Mouse (Mus musculus) inflammation-experienced regulatory T-cells, adult 6 months (primary cell): ENCODE results near the gene Ano1. TPM values are rescaled to one million over a fixed set of nuclear protein-coding genes. Genes with fewer than 3 reads are reported as not detected.
A peak's percentile ranks its signal among the peaks of the same experiment; 100 is the strongest.

Source experiments
- ATAC-seq: one replicate; pipeline ENCODE4 v1.8.0; 2017
- polyA plus RNA-seq, 3 experiments: library from polyadenylated mRNA; unstranded; fragments of 100-300 nt; shearing (Covaris generic); gene quantifications; one replicate each; pipeline ENCODE4 v1.2.1; 2017

Ano1 gene
- polyA plus RNA-seq, 3 experiments from 2014 or later = not detected

DNA sequence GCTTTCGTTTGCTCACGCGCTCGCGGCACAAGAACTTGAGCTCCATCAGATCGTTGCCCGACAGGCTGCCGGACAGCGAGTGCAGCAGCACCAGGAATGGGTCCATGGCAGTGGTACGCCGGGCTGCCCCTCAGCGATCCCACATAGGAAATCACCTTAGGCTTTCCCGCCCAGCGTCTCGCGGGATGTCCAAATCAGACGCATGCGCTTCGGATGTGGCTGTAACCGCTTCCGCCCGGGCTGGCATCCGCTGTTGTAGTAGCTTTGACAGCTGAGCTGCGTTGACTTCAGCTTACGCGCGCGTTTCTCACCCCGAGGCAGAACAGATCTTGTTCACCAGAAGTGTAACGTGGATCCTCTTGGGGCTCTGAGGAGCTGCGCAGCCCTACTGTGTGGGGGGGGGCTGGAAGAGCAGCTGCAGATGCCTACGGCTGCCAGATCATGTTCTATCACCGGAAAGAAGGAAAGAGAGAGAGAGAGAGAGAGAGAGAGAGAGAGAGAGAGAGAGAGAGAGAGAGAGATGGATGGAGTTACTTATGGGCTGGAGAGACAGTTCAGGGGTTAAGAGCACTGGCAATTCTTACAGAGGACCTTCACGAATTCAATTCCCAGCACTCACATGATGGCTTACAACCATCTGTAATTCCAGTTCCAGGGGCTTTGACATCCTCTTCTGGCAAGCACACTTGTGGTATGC is 169.3 kb downstream of the Ano1 start, which contains the start of gene Fadd:
TSS of gene Fadd (minus strand) at position 180 of the 697 bp plus-strand sequence.
- peak; percentile 86 for ATAC-seq

DNA sequence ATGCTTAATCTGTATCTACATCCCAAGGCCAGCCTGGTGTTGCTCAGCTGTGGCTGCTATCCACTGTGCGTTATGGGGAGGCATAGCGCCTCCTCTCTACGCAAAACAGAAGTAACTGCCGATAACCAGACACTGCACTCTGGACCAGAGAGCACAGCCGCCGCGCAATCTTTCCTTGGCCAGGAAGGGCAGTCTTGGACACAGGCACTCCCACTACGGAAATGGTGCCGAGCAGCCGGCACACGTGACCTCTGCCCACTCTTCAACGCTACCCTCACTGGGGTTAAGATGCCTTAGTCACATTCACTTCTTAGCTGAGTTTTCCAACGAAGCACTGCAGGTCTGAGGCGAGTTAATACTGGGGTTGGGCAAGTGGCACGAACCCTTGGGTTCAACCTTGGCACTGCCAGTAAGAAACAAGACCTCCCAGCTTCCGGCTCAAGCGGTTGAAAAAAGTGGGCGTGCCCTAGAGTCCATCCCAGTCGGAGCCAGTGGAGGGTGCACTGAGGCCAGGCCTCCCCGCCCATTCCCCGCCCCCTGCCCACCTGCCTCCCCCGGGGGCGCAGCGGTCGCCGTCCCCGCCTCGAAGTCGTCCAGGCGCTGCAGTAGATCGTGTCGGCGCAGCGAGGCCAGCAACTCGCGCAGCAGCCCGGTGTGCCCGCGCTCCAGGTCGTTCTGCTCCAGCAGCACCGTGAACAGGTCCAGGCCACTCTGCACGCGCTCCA is 170.1 kb downstream of the Ano1 start:
- ATAC-seq = peak; percentile 63

DNA sequence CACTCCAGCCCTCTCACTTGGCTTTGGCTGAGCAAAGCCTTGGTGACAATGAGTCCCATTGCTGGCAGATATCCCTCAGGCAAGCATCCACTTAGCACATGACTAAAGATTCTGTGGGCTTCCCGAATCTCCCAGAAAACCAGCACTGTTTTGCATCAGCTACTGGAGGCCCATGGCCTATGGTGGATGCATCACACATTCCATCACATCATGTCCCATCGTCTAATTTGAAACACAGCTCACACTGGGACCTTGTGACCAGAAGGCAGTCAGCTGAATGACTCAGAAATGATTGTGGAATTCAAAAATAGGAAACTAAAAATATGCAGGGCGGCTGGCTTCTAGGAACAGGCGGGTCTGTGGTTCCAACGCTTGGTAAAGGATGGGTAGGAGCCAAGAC is 173.9 kb downstream of the Ano1 start:
- no peak for ATAC-seq

DNA sequence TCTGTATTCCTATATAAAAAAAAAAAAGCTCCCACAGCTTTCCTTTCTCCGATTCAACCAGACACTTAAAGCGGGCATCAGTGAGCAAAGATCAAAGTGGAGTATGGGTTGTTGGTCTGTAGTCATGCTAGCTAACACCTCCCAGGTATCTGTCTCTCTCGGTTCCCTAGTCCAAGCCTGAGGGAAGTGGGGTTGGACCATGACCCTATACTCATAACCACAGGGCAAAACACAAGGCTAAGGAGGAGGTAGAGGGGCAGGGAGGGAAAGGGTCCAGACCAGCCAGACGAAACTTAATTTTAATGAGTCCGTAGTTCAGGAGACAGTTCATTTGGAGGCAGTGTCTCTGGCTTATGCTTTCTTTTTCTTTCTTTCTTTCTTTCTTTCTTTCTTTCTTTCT is 179.5 kb downstream of the Ano1 start:
- no peak for ATAC-seq

DNA sequence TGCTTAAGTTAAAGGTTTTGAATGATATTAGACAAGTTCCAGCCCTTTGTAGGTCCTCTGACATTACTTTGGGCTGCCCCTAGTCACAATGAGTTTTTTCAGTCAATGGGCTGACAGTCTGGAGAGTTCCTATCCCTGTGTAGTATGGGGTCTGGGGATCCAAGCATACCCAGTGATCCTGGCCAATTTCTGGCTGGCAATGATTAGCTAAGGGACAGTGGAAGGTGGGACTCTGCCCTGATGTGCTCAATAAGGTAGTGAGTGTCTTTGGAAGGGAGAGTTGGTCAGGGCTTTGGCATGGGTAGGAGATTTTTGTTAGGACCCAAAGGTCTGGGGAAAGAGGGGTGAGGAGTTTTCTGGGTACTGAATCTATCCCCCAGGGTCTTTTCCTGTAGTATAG is 180.2 kb downstream of the Ano1 start:
- no peak for ATAC-seq

DNA sequence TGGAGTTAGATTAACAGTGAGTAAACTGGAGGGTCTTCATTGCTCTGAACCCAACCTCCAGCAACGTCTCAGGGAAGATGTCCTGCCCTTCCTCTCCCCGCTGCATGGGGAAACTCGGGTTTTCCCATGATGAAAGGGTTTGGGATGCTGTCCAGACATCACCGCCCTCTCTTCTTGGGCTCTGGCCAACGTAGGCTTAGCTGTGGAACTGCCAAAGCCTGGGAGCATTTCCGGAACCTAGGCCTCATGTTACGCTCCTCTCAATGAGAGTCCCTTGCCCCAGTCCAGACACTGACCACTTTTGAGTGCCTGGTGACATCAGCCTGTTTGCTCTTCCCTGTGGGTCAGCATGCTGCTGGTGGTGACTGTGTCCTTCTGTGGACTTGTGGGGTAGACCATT is 182.3 kb downstream of the Ano1 start:
- no peak for ATAC-seq

DNA sequence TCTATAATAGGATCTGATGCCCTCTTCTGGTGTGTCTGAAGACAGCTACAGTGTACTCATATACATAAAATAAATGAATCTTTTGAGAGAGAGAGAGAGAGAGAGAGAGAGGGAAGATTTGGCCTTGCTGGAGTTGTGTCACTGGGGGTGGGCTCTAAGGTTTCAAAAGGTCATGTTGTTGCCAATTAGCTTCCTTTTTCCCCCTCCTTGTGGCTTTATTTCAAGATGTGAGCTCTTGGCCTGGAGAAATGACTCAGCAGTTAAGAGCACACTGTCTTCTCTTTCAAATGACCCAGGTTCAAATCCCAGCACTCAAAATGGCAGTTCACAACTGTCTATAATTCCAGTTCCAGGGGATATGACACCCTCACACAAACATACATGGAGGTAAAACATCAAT is 183.7 kb downstream of the Ano1 start:
- no peak for ATAC-seq

DNA sequence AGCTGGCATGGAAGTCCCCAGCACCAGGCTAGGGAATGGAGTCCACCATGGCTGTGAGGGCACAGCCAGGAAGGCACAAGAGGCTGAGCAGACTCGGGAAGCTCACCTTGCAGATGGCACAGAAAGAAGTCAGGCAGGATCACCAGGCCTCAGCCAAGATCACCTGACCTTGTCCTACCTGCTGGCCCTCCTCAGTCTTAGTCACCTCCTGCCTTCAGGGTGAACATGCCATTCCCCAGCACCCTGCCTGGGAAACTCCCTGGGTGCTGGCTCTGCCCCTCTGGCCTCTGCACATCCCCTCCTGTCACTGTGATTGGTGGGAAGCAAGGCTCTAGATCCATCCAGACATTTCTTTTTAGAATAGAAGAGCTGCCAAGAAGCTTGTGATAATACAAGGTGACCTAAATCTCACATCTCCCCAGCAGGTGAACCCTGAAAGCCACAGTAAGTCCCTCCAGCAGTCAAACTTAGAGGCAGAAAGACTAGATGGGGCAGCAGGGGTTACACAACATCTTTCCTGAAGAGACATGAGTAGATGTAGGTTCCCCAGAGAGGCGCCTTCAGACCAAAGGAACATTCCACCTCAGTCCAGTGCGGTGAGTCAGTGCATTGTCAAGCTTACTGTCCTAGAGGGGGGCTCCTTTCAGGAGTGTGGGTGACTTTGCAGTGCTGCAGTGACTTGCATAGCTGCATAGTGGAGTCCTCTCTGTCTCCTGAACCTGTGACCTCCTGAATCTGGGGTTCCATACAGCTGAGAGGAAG is 184.7 kb downstream of the Ano1 start:
- ATAC-seq = no peak

DNA sequence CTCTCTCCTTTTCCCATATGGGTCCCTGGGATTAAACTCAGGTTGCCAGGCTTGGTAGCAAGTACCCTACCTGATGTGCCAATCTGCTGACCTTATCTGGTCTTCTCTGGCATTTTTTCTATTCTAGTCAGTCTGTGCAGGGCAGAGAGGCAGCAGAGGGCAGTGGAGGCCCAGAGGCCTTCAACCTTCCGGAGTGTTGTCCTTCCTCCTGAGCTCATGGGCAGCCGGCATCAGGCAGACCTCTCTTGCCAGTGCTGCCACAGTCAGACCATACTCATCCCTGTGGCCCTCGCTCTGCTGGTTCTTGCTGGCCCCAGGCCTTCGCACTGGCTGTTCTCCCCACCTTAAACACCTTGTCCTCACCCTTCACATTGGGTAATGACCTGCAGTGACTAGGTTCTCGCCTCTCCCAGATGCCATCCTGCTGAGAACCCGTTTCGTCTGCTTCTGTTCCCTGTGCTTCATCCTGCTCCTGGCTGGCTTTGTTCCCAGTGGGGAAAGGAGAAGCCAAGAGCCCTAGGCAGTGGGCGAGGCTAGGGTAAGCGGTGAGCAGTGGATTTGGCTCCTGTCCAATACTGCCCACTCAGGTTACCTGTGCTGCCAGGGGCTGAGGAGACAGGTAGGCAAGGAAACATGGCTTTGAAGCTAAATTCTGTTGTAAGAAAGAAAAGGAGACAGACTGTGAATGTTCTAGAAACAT is 188.2 kb downstream of the Ano1 start:
- no peak for ATAC-seq

DNA sequence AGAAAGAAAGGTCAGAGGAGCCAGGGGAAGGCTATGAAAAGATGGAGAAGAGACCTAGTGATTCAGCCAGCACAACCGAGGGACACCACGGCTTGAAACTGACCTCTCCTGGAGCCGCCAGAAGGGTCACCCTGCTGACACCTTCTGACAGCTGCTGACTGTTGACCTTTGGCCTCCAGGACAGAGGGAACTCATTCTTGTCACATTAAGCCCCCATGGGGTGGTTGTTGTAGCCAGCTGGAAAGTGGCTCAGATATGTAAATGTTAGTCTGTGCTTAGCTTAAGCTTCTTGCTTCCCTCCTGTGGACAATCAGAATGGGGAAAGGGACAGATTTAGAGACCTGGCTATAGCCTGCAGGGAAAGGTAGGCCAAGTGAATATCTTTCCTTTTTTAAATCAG is 189.8 kb downstream of the Ano1 start:
- ATAC-seq = no peak

DNA sequence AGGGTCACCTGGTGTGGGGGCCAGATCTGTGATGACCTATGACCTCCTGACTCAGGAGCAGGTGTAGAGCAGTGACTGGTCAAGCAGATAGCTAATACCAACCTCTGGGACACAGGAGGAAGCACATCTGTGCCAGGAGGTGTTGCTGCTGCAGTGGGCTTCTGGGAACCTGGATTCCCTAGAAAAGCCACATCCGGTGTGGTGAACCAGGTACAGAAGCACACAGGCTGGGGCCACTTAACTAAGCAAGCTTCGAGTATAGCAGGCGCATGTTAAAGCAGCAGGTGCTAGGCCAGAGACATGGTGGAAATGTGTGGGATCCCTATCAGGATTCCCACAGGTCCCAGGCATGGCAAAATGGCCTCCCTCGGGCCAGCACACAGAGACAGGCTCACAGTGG is 191.2 kb downstream of the Ano1 start:
- ATAC-seq = peak; percentile 95

DNA sequence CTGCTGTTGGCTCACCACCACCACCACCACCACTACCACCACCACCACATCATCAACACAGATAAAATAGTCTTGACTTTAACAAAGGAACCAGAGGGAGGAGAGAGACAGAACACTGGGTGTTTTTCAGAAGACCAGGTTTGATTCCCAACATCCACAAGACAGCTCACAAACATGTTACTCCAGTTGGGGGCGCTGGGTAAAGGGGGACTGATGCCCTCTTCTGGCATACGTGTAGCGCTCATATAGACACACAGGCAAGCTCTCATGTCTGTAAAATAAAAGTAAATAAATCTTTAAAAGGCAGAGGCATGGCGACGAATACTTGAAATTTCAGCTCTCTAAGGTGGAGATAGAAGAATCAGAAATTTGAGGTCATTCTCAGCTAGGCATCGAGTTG is 193.2 kb downstream of the Ano1 start:
- no peak for ATAC-seq

DNA sequence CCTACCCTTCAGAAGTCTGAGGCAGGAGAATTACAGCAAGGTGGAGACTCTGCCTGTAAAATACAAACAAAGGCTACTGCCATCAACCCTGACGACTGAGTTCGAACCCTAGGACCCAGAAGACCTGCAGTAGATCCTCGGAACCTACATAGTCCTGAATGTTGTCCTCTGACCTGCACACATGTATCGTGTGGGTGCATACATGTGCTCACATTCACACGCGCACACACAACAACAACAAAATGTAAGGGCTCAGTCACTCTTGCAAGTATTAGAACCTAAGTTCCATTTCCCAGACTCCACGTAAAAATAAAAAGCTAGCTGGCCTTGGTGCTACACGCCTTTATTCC is 197.7 kb downstream of the Ano1 start:
- no peak for ATAC-seq

DNA sequence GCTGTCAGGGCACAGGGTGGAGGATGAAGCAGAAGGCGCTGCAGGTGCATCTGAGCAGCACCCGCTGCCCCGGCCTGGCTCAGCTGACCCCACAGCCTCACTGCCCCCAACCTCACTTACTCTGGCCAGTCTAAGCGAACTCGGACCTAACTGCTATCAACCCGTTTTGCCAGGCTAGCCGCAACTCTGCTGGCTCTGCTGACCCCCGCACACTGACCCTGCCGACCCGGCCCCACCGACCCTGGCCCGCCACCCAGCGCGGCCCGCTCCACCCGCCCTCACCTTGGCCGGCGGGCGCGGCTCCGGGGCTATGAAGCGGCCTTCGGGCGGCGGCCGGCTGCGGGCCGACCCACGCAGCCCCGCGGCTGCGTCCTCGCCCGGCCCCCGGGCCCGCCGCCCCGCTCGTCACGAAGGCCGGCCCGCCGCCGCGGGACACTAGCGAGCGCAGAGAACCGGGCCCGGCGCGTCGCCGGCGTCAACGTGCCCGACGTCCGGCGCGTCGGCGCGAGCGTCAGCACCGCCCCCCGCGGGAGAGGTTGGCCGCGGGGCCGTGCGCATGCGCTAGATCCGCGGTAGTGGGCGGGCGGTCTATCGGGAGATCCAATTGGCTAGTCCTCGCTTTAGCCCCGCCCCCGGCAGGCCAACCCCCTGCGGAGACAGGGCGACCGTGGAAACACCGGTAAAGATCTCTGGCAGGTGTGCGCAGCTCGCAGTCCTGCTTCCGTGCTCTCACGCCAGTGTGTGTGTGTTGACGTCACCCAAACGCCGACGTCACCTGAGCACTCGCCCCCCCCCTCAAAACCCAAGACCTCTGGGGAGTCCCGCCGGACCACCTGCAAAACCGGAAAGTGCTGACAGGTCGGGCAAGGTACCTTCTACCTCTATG is 198.3 kb downstream of the Ano1 start, which contains the start of gene Ppfia1:
TSS of gene Ppfia1 (minus strand) at position 493 of the 886 bp plus-strand sequence.
- peak; percentile 99 for ATAC-seq

DNA sequence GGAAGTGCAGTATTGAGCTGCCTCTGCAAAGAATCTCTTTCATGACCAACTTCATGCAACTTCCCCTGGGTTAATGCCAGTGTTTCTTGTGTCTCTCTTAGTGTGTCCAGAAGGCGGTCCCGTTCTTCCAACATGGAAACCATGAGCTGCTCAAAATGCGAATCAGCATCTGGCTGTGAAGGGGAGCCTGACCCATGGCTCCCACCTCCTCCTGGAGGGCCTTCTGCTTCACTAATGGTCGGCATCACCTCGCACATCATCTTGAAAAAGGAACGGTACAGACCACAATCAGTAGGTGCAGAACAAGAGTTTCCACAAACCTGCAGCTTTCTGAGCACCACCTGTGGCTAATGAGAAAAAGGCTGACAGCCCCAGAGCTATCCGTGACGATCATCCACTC is 199.5 kb downstream of the Ano1 start:
- ATAC-seq = no peak

DNA sequence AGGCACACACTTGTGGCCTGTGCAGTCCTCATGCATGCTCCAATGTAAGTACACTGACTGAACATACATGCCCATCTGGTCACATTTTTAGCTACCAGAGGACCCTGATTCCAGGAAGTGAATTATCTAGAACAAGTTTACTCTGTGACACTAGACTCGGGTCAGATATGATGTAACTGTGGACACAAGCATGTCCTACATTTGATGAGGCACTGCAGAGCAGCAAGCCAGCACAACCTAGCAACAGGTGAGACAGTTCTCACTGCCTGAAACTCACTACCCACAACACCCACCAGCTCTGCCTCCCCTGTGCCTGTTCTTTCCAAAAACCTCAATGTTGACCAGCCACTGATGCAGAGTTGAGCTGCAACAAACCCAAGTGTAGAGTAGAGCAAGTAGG is 201.0 kb downstream of the Ano1 start:
- ATAC-seq = no peak

DNA sequence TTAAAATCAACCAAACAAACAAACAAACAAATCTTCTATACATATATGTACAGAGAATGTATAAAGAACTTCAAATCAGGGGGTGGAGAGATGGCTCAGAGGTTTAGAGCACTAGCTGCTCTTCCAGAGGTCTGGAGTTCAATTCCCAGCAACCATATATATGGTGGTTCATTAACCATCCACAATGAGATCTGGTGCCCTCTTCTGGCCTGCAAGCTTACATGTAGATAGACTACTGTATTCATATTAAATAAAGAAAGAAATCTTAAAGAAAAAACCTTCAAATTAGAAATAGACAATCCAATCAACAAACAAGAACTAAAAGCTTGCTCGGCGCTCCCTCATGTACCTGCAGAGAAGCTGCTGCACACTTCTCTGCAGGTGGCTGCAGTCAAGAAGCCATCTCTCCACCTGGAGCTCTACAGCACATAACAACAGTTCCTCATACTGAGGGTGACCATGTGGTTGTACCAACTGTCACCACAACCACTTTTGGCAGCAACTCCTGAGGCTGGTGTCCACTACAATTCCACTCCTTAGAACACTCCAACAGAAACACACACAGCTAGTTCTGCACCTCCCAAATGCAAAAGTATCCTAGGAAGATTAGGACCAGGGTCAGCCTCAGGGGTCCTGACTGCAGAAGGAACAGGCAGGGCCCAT is 201.7 kb downstream of the Ano1 start:
- no peak for ATAC-seq

DNA sequence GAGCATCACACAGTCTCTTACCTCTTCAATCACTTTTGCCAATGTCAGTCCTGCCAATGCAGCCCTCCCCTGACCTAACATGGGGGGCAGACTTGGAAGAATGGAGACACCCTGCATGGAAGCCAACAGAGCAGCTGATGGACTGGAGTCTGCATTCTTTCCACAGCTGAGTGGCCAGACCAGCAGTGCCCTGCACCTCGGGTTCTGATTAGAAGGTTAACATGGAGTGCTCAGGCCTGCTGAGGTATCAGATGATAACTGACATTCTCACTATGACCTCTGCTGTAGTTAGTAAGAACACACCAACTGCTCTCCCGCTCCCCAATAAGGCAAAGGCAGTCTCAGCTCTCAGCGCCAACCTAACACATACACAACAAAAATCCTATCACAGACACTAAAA is 206.5 kb downstream of the Ano1 start:
- no peak for ATAC-seq

DNA sequence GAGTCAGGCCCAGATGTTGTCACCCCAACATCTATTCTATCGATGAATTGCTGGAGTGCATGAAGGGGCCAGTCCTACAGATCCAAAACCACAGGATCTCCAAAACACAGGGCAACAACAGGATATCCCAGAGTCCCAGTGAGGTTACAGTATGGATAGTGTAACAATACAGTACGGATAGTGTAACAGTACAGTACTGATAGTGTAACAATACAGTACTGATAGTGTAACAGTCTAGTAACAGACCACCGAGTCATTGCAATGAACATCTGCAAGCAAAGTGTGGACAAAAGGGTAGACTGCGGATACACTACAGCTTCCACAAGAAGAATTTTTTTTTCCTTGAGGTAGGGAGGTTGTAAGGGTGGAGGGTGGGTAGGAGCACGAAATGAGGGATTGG is 210.4 kb downstream of the Ano1 start:
- ATAC-seq = no peak

DNA sequence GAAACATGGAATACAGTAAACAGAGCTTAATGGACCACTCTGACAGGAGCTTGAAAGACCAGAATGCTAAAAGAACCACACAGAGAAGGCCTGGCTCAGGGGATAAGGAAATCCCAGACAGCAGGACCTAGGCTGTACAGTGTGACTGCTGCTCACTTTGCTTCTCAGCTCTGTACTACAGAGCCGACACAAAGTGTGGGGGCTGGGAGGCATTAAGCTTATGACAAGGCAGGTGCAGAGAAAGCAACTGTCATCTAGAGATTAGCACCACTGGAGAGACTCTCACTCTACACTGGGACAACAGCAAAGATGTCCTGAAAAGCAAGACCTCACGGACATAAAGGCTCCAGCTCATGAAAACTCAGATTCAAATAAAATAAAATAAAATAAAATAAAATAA is 212.6 kb downstream of the Ano1 start:
- no peak for ATAC-seq
